Mouse (Mus musculus) right cerebral cortex, postnatal 25 days (tissue): ENCODE measurements around the gene F2.

Source experiments
- DNase-seq: peaks from one replicate; pipeline ENCODE4 v3.0.0; 2022

The F2 gene

GRCm38 (mm10) chr2:91636229-91636628 is at the start of gene F2:
Gene F2 (minus strand): TSS chr2:91636414.
- DNase-seq, result no peak

GRCm38 (mm10) chr2:91683919-91684318 is 47.7 kb upstream of the F2 start:
- peak; percentile 23 for DNase-seq

DNA sequence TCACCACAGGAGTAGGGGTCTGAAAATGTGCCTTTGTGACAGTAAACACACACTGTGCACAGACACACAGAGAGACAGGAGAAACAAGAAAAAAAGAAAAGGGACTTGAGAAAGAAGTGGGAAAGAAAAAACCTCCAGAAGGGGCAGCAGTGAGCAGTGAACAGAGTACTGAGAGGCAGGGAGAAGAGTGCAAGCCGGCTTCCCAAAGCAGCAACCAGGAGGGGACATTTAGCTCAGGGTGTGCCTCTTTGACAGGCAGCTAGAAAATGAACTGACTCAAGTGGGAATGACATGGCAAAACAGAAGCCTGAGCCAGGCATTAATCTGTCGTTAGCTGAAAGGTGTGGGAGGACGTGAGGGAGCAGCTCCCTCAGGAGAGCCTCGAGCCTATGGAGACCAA is 46.6 kb upstream of the F2 start:
- DNase-seq, result peak; percentile 44

DNA sequence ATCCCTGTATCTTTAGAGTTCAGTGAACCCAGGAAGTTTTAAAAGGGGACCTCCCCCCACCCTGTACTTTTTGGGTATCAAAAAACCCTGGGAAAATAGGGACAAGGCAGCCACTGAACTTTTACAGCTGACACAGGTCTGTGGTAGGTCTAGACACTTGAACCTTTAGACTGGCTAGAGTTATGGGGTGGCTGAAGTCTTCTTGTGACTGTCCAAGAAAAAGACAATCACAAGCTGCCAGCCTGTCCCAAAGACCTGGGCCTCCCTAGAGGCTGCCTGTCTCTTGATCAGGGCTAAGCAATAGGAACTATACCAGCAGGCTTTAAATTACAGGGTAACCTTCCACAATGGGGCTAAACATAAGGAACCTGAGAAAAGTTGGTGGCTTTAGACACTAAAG is 40.7 kb upstream of the F2 start:
- DNase-seq, result no peak

DNA sequence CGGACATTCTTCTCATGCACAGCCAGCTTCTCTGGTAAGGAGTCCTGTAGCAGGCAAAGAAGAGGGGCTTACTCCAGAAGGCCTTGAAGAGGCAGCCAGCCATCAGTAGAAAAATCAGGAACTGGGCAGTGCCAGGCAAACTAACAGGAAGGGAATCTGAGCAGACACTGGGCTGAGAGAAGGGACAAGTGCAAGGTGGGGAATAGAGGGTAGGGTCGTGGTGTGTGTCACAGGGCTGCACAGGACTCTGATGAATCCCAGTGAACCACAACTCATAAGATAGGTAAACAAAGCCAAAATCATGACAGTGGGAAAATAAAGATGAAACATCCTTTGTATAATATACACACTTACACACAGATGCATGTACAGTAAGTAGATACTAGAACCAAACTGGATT is 40.2 kb upstream of the F2 start:
- DNase-seq, result no peak

DNA sequence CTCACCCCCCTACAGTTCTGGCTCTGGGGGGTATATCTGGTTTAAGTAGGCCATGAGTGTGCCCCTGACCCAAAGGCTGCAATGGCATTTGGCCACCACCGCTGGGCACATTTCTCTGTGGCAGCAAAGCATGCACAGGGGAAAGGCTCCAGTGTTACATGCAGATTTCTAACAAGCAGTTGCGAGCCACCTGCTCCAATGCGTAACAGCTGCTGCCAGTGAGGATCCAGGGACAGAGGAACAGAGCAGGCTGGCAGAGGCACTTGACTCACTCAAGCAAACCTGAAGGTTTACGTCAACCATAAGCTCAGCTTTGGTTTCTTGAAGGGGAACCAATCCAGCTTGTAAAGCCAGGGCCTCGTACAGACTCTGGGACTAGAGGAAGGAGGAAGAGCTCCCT is 38.7 kb upstream of the F2 start:
- peak; percentile 59 for DNase-seq

DNA sequence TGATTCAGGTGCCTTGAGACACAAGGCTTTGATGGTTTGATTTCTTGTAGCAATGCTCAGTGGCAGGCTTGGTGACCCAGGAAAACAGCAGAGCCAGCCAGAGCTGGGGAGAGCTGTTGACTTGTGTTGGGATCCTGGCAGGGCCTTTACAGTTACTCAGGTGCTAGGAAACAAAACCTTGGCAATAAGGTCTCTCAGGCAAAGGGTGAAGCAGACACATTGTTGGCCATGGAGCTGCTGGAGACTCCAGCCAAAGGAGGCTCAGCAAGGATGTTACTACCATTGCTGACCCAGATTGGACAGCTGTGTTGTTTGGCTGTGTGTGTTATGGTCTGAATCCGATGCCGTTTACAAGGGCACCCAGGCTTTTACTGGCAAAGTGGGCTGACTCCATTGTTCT is 37.4 kb upstream of the F2 start:
- no peak for DNase-seq

- no peak for DNase-seq
These were observed 33.8 kb upstream of the F2 start for GRCm38 (mm10) chr2:91670038-91670437.

DNA sequence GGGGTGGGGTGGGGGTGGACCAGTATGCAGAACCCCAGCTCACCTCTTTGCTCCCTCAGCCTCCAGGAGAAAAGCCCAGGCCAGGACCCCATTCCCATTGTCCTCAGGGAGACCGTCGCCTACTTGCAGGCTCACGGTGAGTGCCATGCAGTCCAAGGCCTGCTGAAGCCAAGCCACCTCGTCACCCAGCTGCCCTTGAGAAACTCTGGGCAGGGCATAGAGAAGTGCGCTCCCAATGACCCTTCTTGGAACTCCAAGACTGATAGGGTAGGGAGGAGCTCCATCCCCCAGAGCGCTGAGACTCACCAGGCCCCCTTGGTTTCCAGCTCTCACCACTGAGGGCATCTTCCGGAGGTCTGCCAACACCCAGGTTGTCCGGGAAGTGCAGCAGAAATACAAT is 33.1 kb upstream of the F2 start:
- DNase-seq, result no peak

GRCm38 (mm10) chr2:91667747-91668146 is 31.5 kb upstream of the F2 start:
- no peak for DNase-seq

DNA sequence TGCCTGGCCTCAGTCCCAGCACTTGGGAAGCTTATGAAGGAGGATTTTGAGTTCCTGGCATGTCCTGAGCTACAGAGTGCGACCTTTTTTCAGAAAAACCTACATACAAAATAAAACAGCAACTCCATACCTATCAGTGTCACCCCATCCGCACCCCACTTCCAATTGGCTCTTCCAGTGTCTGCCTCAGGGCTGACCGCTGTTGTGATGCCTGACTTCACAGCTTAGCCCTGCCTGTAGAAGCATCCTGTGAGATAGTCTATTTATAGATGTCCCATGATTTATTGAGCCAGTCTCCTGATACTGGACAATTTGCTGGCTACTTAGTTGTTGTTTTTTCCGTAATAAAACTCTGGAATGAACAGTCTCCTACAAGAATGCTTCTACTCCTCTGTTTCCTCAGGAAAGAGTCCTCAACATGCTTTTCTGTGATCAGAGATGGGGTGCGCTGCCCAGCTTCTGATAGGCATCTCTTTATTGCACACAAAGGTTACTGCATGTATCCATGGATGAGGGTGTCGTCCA is 30.2 kb upstream of the F2 start:
- DNase-seq, result no peak

- DNase-seq, result no peak
These were observed 28.6 kb upstream of the F2 start for GRCm38 (mm10) chr2:91664780-91665179.

- no peak for DNase-seq
These were observed 24.8 kb upstream of the F2 start for GRCm38 (mm10) chr2:91660981-91661380.

GRCm38 (mm10) chr2:91659657-91660056 is 23.4 kb upstream of the F2 start:
- DNase-seq, result no peak

GRCm38 (mm10) chr2:91656774-91657173 is 20.6 kb upstream of the F2 start:
- no peak for DNase-seq

- no peak for DNase-seq
These were observed 19.6 kb upstream of the F2 start for GRCm38 (mm10) chr2:91655827-91656226.

- no peak for DNase-seq
These were observed 19.2 kb upstream of the F2 start for GRCm38 (mm10) chr2:91655388-91655787.

GRCm38 (mm10) chr2:91652863-91653262 is 16.6 kb upstream of the F2 start:
- peak; percentile 41 for DNase-seq

DNA sequence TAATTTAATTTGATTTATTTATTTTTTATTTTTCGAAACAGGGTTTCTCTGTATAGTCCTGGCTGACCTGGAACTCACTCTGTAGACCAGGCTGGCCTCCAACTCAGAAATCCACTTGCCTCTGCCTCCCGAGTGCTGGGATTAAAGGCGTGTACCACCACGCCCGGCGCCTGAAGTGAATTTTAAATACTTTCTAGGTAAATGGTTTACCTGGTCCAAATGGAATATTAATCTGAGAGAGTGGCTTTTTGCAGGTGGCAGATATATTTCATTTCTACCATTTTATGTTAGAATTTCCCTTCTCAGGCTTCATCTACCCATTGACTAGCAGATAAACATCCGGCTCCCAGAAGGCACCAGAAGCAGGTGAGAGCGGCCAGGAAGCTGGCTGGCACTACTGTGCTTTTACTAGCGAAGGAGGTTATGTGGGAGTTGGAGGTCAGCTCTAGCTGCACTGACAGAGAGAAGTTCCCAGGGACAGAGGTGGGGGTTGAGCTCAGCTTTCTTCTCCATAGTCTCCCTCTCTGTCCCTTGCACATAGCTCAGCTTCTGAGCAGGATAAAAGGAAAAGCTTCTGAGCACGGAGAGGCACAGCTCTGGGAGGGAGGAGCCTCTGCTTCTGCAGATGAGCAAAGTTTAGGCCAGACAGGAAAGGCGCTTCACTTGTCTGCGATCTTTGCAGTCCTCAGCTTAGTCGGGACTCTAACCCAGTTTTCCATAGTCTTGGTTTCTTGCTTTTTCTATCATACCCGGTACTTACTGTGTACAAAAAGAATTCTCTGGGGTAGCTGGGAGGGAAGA is 15.4 kb upstream of the F2 start:
- no peak for DNase-seq

- DNase-seq, result no peak
These were observed 14.3 kb upstream of the F2 start for GRCm38 (mm10) chr2:91650360-91650995.

GRCm38 (mm10) chr2:91649553-91650359 is 13.5 kb upstream of the F2 start, which contains the start of the genes Zfp408 and Arhgap1:
Gene Zfp408 (minus strand): TSS chr2:91649791.
Gene Arhgap1 (plus strand): TSS chr2:91649860.
- DNase-seq, result peak; percentile 91

- no peak for DNase-seq
These were observed 12.9 kb upstream of the F2 start for GRCm38 (mm10) chr2:91649152-91649551.

DNA sequence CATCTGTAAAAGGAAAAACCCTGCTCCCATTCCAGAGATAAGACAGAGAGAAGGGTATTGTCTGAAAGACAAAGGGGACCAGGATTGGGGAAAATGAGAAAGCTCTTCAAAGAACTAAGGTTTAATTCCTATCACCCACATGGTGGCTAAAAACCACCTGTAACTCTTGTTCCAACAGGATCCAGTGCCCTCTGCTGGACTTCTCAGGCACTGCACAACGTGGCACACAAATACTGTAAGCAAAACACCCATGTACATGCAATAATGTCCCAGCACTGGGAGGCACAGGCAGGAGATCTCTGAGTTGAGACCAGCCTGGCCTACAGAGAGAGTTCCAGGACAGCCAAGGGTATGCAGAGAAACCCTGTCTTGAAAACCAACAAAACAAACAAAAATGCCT is 10.5 kb upstream of the F2 start:
- no peak for DNase-seq
